Mouse (Mus musculus) gastrocnemius, adult 18-20 months (tissue): ENCODE data around the gene Gpr27. TPM values are rescaled to one million over a fixed set of nuclear protein-coding genes. Genes with fewer than 3 reads are reported as not detected.

ENCODE experiments used
- DNase-seq: peaks from one replicate; pipeline ENCODE4 v3.0.0; 2021; ENCODE audit warnings: low spot score
- long read RNA-seq, 2 experiments: library from polyadenylated mRNA; stranded (forward); transcript quantifications; one replicate each; pipeline ENCODE4 v2.0.0; 2021
- total RNA-seq, 2 experiments: library from RNA; stranded (reverse); gene quantifications; 2 replicates each; pipeline ENCODE4 v1.2.3; 2021

Gene Gpr27
- total RNA-seq = under 1 TPM; 0.48 to 0.71 TPM
- long read RNA-seq, experiment 1, partial matches to known transcripts = 0 of 3 reads
- long read RNA-seq, experiment 1, other reads (novel, unspliced or antisense) = 0 of 3 reads
- long read RNA-seq, experiment 2, partial matches to known transcripts = 0 of 2 reads
- long read RNA-seq, experiment 2, other reads (novel, unspliced or antisense) = 0 of 2 reads

DNA sequence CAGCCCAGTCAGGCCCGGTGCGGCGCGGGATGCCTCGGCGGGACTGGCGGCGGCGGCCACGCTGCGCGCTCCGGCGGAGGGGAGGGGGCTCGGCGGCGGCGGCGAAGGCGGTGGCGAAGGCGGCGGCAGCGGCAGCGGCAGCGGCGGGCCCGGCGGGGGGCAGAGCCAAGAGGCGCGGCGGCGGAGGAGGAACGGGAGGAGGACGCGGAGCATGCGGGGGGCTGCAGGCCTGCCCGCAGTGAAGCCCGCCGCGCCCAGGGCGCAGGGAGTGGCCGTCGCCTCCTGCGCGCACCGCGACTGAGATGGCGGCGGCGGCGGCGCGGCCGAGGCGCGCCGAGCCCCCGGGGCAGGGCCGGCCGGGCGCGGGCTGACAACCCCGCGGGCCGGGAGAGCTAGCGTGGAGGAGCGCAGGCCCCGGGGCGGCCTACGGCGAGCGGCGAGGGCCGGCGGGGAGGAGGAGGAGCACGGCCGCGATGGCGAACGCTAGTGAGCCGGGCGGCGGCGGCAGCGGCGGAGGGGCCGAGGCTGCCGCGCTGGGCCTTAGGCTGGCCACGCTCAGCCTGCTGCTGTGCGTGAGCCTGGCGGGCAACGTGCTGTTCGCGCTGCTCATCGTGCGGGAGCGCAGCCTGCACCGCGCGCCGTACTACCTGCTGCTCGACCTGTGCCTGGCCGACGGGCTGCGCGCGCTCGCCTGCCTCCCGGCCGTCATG, at the start of gene Gpr27:
Gpr27 (plus strand) TSS at position 474 of the 710 bp plus-strand sequence.
- no peak for DNase-seq

DNA sequence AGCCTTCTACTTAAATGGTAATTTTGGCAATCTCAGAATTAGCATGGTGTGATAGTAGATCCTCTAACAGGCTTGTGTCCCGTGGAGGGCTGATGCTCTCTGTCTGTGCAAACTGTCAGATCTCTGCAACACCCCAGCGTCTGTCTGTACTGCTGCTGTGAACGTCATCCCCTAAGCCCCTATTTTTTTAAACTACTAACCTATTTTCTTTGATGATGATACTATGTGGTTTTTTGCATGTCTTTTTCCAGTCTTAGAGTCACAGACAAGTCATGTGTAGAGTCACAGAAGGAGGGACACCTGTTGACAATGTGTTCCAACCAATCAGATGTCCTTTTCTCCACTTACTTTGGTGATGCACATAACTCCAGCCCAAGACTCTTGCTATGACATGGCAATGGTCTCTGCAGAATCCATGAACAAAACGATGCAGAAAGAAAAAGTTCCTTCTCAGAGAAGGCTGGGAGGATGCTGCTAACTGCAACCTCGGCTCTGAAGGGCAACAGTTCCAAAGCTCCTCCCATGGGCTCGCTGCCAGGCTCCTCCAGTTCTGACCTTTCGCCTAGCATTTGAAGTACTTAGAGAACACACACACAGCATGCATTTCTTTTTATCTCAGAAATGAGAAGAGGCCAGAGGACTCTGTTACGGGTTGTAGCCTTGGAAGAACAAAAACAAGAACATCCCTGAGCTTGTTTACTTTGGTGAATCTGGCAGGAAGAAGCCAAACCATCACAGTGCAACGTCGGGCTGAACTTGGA, 48.9 kb upstream of the Gpr27 start:
- peak; percentile 59 for DNase-seq

GRCm38 (mm10) chr6:99644386-99644785, 48.1 kb upstream of the Gpr27 start:
- no peak for DNase-seq

DNA sequence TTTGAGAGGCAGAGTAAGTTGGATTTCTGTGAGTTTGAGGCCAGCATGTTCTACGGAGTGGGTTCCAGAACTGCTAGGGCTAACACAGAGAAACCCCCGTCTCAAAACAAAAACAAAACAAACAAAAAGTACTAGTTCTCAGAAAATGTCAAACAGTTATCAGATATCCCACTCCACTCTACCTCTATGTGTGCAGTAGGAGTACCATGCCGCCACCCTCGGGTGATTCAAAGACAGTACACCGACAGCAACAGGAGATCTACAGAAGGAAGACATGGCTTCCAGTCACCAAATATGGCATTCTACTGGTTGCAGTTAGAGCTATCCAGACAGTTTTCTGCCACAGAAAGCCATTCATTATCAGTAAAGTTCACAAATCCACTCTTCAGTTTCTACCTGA, 47.6 kb upstream of the Gpr27 start:
- no peak for DNase-seq

DNA sequence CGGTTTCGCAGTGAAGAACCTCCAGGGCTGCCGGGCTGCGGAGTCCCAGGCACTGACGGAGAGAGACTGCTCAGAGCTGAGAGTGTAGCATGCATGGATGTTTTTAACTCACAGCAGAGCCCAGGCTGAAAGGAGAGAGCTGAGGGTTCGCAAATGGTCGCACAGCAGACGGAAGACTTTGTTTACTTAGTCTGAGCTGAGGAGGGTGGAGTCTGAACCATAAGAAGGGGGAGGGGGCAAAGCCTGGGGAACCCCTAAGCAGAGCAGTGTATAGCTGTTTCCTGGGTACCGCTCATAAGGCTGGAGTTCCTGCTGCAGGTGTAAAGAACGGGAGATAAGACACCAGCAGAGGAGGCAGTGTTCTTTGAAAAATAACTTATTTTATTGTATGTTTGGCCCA, 46.1 kb upstream of the Gpr27 start:
- no peak for DNase-seq

DNA sequence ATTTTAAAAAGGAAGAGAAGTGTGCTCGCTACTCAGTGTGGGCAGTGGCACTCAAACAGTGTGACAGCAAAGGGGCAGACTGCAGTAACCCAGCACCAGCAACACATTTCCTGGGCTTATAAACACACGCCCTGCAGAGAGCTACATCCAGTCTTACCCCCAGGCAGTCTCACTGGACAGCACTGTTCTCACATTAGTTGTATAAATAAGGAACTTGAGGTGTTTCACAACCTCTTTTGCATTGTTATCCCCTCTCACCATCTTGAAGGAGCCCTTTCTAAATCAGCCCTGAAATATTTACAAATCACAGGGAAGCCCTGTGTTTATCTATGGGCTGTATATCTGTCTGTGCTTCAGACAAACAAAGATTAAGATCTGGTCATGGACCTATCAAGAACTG, 43.2 kb upstream of the Gpr27 start:
- no peak for DNase-seq

DNA sequence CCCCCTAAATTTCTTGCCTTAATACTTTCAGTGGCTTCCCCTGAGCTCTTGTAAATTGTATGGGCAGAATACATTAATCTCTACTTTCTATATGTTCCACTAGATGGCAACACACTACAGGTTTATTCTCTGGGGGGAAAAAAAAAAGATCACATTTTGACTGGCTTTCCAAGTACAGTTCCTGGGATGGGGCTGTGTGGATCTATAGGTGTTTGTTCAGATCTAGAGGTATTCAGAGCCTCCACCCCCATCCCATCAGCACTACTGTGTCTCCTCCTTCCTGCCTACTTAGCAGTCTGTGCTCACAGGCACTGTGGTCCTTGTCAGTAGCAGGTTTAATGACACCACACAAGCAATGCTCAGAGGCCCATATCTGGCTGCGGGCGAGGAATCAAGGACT, 40.1 kb upstream of the Gpr27 start:
- no peak for DNase-seq

- no peak for DNase-seq
Measured at GRCm38 (mm10) chr6:99654343-99654742, 38.1 kb upstream of the Gpr27 start.

DNA sequence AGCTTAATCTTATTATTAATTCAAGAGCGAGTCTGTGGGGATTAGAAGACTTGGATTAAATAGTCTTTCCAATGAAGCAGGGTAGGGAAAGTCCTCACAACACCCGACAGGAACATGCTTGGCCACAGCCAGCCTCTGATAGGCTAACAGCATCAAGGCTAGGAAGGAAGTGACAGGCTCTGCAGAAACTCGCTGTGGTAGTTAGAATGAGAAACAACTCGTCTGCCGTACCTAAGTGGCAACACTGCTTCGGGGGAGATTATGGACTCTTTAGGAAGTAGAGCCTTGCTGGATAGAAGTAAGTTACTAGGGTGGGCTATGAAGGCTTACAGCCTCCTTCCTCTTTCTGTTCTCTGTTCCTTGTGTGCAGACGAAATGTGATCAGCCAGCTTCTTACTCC, 37.0 kb upstream of the Gpr27 start:
- no peak for DNase-seq

GRCm38 (mm10) chr6:99656088-99656487, 36.4 kb upstream of the Gpr27 start:
- DNase-seq = no peak

GRCm38 (mm10) chr6:99658586-99658985, 33.9 kb upstream of the Gpr27 start:
- DNase-seq = no peak

GRCm38 (mm10) chr6:99660443-99660842, 32.0 kb upstream of the Gpr27 start:
- no peak for DNase-seq

GRCm38 (mm10) chr6:99663232-99663631, 29.2 kb upstream of the Gpr27 start:
- DNase-seq = no peak

DNA sequence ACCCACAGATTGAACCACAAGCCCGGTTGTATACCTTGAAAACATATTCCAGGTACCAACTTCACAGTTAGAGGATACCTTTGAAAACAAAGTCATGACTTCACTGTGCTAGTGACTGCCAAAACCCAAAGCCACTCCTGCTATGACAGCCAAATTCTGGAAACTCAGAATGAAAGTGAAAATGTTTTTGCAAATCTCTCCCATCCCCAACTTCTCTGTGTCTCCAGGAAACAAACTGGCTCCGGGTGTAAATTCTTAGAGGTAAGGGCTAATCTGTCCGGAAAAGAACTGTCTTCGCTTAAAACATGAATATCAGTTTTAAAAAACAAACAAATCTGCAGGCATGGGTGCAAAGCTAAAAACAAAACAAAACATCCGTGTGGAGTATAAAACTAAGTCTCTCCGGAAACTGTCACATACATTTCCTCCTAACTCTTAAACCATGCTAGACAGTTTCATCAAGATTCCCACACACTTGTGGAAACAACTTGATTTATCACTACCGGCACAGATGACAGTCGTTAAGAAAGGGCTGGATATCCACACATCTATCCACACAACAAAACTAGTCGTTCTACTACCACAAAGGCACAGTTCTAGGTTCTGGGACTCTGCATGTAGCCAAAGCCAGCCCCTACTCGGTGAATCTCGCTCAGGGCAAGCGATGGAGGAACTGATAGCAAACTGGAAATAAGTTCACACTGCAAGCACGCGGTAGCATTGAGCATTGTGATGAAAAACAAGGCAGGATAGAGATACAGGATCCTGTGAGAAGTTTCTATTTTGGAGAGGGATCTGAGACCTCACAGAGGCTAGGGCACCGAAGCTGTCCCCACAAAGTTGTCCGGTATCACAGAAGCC, 26.8 kb upstream of the Gpr27 start:
- DNase-seq = no peak

- DNase-seq = peak; percentile 63
Measured at GRCm38 (mm10) chr6:99666318-99667171, 25.9 kb upstream of the Gpr27 start, which contains the start of the genes Eif4e3 and Gm20696. Gene Eif4e3, minus strand, starts transcription at chr6:99666771. Gene Gm20696, minus strand, starts transcription at chr6:99666797.

GRCm38 (mm10) chr6:99667290-99667689, 25.2 kb upstream of the Gpr27 start:
- DNase-seq = no peak

DNA sequence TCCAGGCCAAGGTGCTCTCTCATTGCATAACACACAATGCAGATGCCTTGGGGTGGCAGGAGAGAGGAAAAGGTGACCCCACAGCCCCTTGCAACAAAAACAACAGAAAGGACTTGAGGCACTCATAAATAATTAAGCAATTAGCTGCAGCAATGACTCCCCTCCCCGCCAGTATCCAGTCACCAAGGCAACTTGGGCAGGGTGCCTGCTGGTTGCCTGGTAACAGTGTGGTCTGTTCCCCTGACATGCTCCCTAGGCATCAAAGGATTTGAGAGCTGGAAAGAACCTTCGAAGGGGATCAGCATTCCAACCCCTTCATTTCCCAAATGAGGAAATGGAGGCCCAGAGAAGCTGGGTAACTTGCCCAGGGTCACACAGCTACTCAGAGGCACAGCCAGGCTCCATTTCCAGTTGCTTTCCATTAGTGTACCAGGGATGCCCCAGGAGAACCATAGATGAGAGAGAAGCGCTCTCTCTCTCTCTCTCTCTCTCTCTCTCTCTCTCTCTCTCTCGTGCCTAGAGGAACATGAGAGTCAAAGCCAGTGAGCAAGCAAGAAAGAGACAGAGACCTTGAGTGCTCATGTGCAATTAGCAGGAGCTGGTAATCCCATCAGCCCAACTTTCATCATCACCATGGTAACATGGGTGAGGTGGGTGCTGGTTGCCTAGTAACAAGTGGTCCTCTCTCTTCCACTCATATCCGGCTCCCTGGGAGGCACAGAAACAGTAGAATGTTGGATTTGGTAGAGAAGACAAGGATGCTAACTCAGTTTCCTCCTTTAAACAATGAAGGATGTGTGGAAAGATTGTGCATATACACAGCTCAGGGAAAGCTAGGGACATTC, 22.8 kb upstream of the Gpr27 start:
- no peak for DNase-seq

DNA sequence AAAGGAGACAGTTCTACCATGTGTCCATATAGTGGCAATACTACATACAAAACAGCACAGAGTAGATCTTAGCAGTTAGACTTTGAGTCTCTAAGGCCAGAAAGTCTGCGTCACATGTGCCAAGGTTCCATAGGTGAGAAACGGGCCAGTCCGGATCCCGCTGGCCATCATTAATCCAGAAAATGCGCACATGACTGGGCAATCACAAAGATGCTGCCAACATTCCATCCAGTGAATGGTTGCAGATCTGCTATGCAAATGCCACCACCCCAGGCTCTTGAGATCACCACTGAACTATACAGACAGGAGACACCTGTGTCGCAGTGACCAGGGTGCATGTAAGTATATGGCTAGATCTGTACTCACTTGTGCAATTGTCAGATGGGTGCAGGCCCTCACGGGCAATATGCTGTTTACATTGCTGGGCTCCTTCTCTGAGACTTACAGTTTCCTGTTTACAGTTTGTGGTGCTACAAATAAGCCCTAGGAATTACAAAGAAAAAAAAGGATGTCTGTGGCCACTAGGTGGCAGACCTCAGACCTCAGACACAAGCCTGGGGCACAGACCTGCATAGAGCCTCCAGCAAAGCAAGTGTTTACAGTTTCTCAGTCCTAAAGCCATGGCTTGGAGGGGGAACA, 21.9 kb upstream of the Gpr27 start:
- peak; percentile 33 for DNase-seq

GRCm38 (mm10) chr6:99671768-99672167, 20.7 kb upstream of the Gpr27 start:
- no peak for DNase-seq
